Mouse (Mus musculus) megakaryocyte-erythroid progenitor cell, adult 5-6 weeks (primary cell): Measurements from ENCODE around the gene Trim71. TPM values are rescaled to one million over a fixed set of nuclear protein-coding genes. Genes with fewer than 3 reads are reported as not detected.

ENCODE experiments used
- ATAC-seq: replicated peaks from 2 replicates; pipeline ENCODE4 v1.8.0; 2016; ENCODE audit warnings: mild to moderate bottlenecking, inconsistent platforms; ENCODE audit not compliant: severe bottlenecking, poor library complexity, low FRiP score, low TSS enrichment
- total RNA-seq, 2 experiments: library from RNA; stranded (forward) in 1 of 2; stranded (reverse) in 1 of 2; fragments of 200-1000, 215-1000 nt in 1 of 2; fragments of >200 nt in 1 of 2; fragmentation: Nextera tagmentation in 1 of 2; gene quantifications; 2 replicates each; pipeline ENCODE4 v1.2.3; 2014 to 2017

The Trim71 gene
- total RNA-seq (2014; fragmentation: Nextera tagmentation) (not detected in 2 replicates), total RNA-seq (2017) (not detected in 2 replicates)

GRCm38 (mm10) chr9:114563761-114564606 is at the start of gene Trim71:
TSS of gene Trim71 (minus strand) at chr9:114564369.
- ATAC-seq: no peak

- no peak for ATAC-seq
Measured at GRCm38 (mm10) chr9:114613026-114613425, 48.9 kb upstream of the Trim71 start.

GRCm38 (mm10) chr9:114612566-114612965 is 48.4 kb upstream of the Trim71 start:
- ATAC-seq: no peak

- ATAC-seq: 0 out of 2 replicates have a peak, but pooled peaks have one; percentile 20
Measured at GRCm38 (mm10) chr9:114610266-114610665, 46.1 kb upstream of the Trim71 start.

GRCm38 (mm10) chr9:114603876-114604540 is 39.8 kb upstream of the Trim71 start:
- no peak for ATAC-seq

GRCm38 (mm10) chr9:114601096-114601495 is 36.9 kb upstream of the Trim71 start:
- ATAC-seq: no peak

GRCm38 (mm10) chr9:114585017-114585345 is 20.8 kb upstream of the Trim71 start:
- peak; percentile 51; the same call in 1 of the 2 replicates for ATAC-seq

GRCm38 (mm10) chr9:114584183-114585016 is 20.2 kb upstream of the Trim71 start:
- ATAC-seq: peak; percentile 40; the same call in 1 of the 2 replicates

- peak; percentile 11; the same call in 1 of the 2 replicates for ATAC-seq
Measured at GRCm38 (mm10) chr9:114583812-114584182, 19.6 kb upstream of the Trim71 start.

GRCm38 (mm10) chr9:114578646-114579045 is 14.5 kb upstream of the Trim71 start:
- peak; percentile 77 for ATAC-seq

- no peak for ATAC-seq
Measured at GRCm38 (mm10) chr9:114576001-114576400, 11.8 kb upstream of the Trim71 start.

- no peak for ATAC-seq
Measured at GRCm38 (mm10) chr9:114573528-114573927, 9.4 kb upstream of the Trim71 start.

GRCm38 (mm10) chr9:114568682-114569474 is 4.7 kb upstream of the Trim71 start:
- no peak for ATAC-seq

GRCm38 (mm10) chr9:114564667-114565066 is 498 bp upstream of the Trim71 start:
- ATAC-seq: no peak

- ATAC-seq: no peak
Measured at GRCm38 (mm10) chr9:114562919-114563751, 1.0 kb downstream of the Trim71 start.

- ATAC-seq: no peak
Measured at GRCm38 (mm10) chr9:114562031-114562918, 1.9 kb downstream of the Trim71 start.

- no peak for ATAC-seq
Measured at GRCm38 (mm10) chr9:114561671-114561971, 2.5 kb downstream of the Trim71 start.
